Mouse (Mus musculus): ENCODE measurements at regions not wholly inside any gene's neighbourhood (a gene's known extent, or its start where the extent isn't known, plus 50 kb on each side); places are given as distances from the start of the nearest gene placed in this dataset.

DNA sequence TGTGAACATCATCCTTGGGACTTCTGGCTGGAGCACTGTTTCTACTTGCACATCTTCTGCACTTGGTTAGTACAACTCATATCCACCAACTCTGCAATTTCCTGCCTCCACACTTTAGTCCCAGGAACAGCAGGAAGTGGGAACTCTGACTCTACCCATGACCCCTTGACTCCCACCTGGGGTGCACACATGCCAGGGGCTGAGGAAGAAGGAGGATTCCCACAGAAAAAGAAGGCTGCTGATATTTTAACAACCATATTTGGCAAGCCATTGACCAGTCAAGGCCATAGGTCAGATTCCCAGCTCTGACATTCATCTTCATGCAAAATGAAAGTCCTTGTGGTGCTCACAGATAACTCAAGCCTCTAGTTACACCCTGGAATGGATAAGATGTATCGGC, 530.3 kb upstream of the Cdh11 start:
- 93% methylated on average over 1 of the region's 1 CpGs for WGBS
- intact Hi-C loops (cut with DNase I) = no loop called here
- Histone ChIP-seq H3K9ac (ENCODE audit: low read depth, low read length) (no peak overlapping the region), H3K36me3 (ENCODE audit: control insufficient read depth, insufficient read depth, low read length) (no peaks in the 10 kb centered on the region), H3K27me3 (ENCODE audit: control insufficient read depth, insufficient read depth, low read length) (no peaks in the 10 kb centered on the region), H3K79me2 (replicated peaks; ENCODE audit: control insufficient read depth, insufficient read depth, low read length) (no peaks in the 10 kb centered on the region), H3K4me3 (no peak overlapping the region), H3K4me1 (ENCODE audit: control insufficient read depth, insufficient read depth, low read length) (no peaks in the 10 kb centered on the region), H3K27ac (no peak overlapping the region)
- no peak for DNase-seq
- TF ChIP-seq CTCF (IDR thresholded peaks at IDR 0.05) (no peak), EP300 (IDR thresholded peaks at IDR 0.05; ENCODE audit: insufficient read depth, low read depth, low read length) (no peak), POLR2A (IDR thresholded peaks at IDR 0.05; ENCODE audit: insufficient read depth, low read depth, low read length) (no peak)

DNA sequence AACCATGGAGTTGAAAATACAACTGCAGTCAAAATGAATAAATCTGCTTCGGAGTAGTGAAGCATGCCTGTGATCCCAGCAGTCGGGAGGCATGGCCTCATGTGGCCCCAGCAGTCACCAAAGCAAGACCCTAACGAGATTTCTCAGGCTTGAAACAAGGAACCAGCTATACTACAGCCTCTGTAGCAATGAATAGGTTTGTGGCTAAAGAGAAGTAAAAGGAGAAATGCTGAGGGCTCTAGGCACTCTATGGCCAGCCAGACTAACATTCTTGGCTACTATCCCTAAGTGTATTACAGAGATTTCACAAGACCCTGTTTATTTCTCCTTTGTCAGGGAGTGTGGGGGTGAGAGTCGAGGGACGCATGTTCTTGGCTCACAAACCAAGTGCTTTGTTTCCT, 531.2 kb upstream of the Cdh11 start:
- Histone ChIP-seq H3K27me3 (ENCODE audit: control insufficient read depth, insufficient read depth, low read length) (no peaks in the 10 kb centered on the region), H3K9ac (ENCODE audit: low read depth, low read length) (no peak overlapping the region), H3K27ac (no peak overlapping the region), H3K36me3 (ENCODE audit: control insufficient read depth, insufficient read depth, low read length) (no peaks in the 10 kb centered on the region), H3K79me2 (replicated peaks; ENCODE audit: control insufficient read depth, insufficient read depth, low read length) (no peaks in the 10 kb centered on the region), H3K4me3 (no peak overlapping the region), H3K4me1 (ENCODE audit: control insufficient read depth, insufficient read depth, low read length) (no peaks in the 10 kb centered on the region)
- DNase-seq = no peak
- TF ChIP-seq CTCF (IDR thresholded peaks at IDR 0.05) = no peak
- TF ChIP-seq EP300 (IDR thresholded peaks at IDR 0.05; ENCODE audit: insufficient read depth, low read depth, low read length) = no peak
- 50% methylated on average over 5 of the region's 5 CpGs for WGBS
- intact Hi-C loops (cut with DNase I) = no loop called here

DNA sequence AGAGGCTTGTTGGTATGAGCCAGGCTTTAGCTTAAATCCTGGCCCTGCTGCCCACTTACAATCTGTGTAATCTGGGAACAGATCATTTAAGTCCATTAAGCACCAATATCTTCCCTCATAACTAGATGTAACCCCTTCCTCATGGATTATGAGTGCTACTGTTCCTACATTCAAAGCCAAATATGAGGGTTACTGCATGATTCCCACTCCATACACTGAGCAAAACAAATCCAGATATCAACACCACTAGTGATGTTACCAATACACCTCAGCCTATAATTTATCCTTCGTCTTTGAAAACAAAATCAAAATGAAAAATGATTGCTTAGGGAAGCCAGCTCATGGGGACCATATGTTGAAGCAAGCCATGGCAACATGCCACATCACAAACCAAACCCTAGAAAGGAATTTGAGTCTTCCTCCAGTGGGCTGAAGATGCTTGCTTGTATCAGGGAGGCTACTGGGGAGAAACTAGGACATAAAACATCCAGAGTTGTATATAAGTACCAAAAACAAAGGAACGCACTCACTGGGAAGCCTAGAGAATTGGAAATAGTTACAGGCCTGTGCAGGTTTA, 531.8 kb upstream of the Cdh11 start:
- H3K27ac ChIP-seq = no peak overlapping the region
- no peaks in the 10 kb centered on the region for H3K4me1 ChIP-seq (ENCODE audit: control insufficient read depth, insufficient read depth, low read length)
- H3K27me3 ChIP-seq (ENCODE audit: control insufficient read depth, insufficient read depth, low read length) = no peaks in the 10 kb centered on the region
- no peak overlapping the region for H3K9ac ChIP-seq (ENCODE audit: low read depth, low read length)
- TF ChIP-seq POLR2A (IDR thresholded peaks at IDR 0.05; ENCODE audit: insufficient read depth, low read depth, low read length) = no peak
- no peak for TF ChIP-seq EP300 (IDR thresholded peaks at IDR 0.05; ENCODE audit: insufficient read depth, low read depth, low read length)
- no peak for TF ChIP-seq CTCF (IDR thresholded peaks at IDR 0.05)
- H3K36me3 ChIP-seq (ENCODE audit: control insufficient read depth, insufficient read depth, low read length) = no peaks in the 10 kb centered on the region
- H3K79me2 ChIP-seq (replicated peaks; ENCODE audit: control insufficient read depth, insufficient read depth, low read length) = no peaks in the 10 kb centered on the region
- H3K4me3 ChIP-seq = no peak overlapping the region
- 80% methylated on average over 2 of the region's 2 CpGs for WGBS
- DNase-seq = no peak
- intact Hi-C loops (cut with DNase I) = no loop called here

DNA sequence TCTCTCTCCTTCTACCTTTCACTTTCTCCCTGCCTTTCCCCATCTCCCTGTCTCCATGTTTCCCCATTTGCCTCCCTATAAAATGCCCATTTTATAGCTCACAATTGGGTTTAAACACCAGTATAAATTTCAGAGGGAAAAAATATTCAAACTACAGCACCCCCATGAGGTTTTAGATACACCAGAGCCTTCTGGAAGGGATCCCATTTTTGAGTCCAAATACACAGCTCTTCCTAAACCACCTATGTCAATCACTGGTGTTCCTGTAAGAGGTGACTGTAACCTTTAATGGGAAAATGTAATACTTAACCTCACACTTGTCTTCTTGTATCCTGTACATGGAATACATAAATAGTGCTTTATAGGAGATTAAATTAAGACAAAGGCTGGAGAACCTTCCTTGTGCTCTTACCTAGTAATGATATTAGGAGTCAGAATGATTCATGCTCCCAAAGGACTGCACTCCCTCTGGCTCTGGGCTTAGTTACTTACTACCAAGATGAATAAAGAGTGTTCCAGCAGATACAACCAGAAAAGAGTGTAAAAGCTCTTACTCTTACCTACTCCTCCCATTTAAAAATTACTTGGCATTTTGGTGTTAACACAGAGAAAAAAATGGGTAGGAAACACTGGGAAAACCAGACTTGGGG, 538.7 kb upstream of the Cdh11 start:
- Histone ChIP-seq H3K36me3 (ENCODE audit: control insufficient read depth, insufficient read depth, low read length) (no peaks in the 10 kb centered on the region), H3K9ac (ENCODE audit: low read depth, low read length) (no peak overlapping the region), H3K4me1 (ENCODE audit: control insufficient read depth, insufficient read depth, low read length) (no peaks in the 10 kb centered on the region), H3K27ac (no peak overlapping the region), H3K79me2 (replicated peaks; ENCODE audit: control insufficient read depth, insufficient read depth, low read length) (no peaks in the 10 kb centered on the region), H3K27me3 (ENCODE audit: control insufficient read depth, insufficient read depth, low read length) (no peaks in the 10 kb centered on the region), H3K4me3 (no peak overlapping the region)
- TF ChIP-seq CTCF (IDR thresholded peaks at IDR 0.05) (no peak), POLR2A (IDR thresholded peaks at IDR 0.05; ENCODE audit: insufficient read depth, low read depth, low read length) (no peak), EP300 (IDR thresholded peaks at IDR 0.05; ENCODE audit: insufficient read depth, low read depth, low read length) (no peak)
- no peak for DNase-seq
- intact Hi-C loops (cut with DNase I) = no loop called here

DNA sequence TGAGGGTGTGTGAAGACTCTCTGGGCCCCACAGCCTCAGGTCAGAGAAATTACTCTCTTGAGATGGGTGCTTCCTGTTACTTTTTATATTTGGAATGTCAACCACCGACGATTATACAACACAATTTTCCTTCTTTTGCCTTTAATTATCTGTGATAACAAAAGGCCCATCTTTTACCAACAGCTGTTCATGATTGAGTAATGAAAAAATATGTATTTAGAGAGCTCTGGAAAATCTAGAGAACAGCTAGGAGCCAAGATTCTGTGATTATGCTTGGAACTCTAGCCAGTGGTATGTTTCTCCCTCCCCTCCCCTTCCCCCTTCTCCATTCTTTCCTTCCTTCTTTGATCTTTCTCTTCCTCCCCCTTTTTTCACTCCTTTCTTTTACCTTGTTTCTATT, 546.0 kb upstream of the Cdh11 start:
- 36% methylated on average over 2 of the region's 2 CpGs for WGBS
- Histone ChIP-seq H3K36me3 (ENCODE audit: control insufficient read depth, insufficient read depth, low read length) (no peaks in the 10 kb centered on the region), H3K4me1 (ENCODE audit: control insufficient read depth, insufficient read depth, low read length) (no peaks in the 10 kb centered on the region), H3K79me2 (replicated peaks; ENCODE audit: control insufficient read depth, insufficient read depth, low read length) (no peaks in the 10 kb centered on the region), H3K9ac (ENCODE audit: low read depth, low read length) (no peak overlapping the region), H3K27ac (no peak overlapping the region), H3K4me3 (no peak overlapping the region), H3K27me3 (ENCODE audit: control insufficient read depth, insufficient read depth, low read length) (no peaks in the 10 kb centered on the region)
- intact Hi-C loops (cut with DNase I) = no loop called here
- TF ChIP-seq EP300 (IDR thresholded peaks at IDR 0.05; ENCODE audit: insufficient read depth, low read depth, low read length) = no peak
- TF ChIP-seq CTCF (IDR thresholded peaks at IDR 0.05) = no peak
- no peak for TF ChIP-seq POLR2A (IDR thresholded peaks at IDR 0.05; ENCODE audit: insufficient read depth, low read depth, low read length)
- no peak for DNase-seq

DNA sequence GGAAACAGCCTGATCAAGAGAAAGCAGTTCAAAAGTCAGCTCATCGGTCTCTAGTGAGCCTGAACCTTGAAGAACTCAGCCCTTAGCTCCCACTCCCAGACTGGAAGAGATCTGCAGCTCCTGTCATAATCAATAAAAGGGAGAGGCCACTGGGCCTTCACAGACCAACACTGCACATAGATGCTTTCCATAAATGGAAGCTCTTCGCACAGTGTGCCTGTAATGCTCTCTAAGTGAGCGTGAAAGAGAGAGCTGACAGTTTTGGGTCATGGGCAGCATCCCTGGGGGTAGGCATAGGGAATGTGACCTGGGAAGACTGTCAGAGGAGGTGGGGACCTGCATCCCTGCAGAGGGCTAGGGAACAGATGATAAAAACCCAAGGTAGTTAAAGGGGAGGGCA, 551.9 kb upstream of the Cdh11 start:
- Histone ChIP-seq H3K4me1 (ENCODE audit: control insufficient read depth, insufficient read depth, low read length) (no peaks in the 10 kb centered on the region), H3K36me3 (ENCODE audit: control insufficient read depth, insufficient read depth, low read length) (no peaks in the 10 kb centered on the region), H3K9ac (ENCODE audit: low read depth, low read length) (no peak overlapping the region), H3K27me3 (ENCODE audit: control insufficient read depth, insufficient read depth, low read length) (no peaks in the 10 kb centered on the region), H3K4me3 (no peak overlapping the region), H3K27ac (no peak overlapping the region), H3K79me2 (replicated peaks; ENCODE audit: control insufficient read depth, insufficient read depth, low read length) (no peaks in the 10 kb centered on the region)
- intact Hi-C loops (cut with DNase I) = no loop called here
- 87% methylated on average over 3 of the region's 3 CpGs for WGBS
- no peak for DNase-seq
- TF ChIP-seq CTCF (IDR thresholded peaks at IDR 0.05) (no peak), EP300 (IDR thresholded peaks at IDR 0.05; ENCODE audit: insufficient read depth, low read depth, low read length) (no peak), POLR2A (IDR thresholded peaks at IDR 0.05; ENCODE audit: insufficient read depth, low read depth, low read length) (no peak)

Data from heart, adult 2 months (tissue).